Mouse (Mus musculus): ENCODE measurements around the gene Asb18. TPM values are rescaled to one million over a fixed set of nuclear protein-coding genes. Genes with fewer than 3 reads are reported as not detected.

The Asb18 gene
- not detected in 2 replicates for polyA plus RNA-seq (2015; fragmentation: Nextera tagmentation; extraction: Ambion mirVana)

DNA sequence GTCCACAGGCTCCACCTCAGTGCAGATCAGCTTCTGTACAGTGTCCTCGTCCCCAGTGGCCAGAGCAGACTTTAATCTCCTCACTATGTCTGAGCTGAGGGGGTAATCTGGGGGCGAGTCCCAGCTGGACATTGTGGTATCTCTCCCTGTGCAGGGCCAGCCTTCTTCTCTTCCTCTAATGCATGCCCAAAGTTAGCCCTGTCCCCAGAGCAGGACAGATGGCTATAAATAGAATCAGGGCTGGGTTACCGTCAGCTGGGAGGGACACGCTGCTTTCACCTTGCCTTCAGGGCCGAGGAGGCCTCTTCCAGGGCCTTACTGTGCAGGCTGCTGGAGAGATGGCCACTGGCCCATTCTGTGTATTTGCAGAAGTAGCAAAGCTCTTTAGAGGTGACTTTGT lies at the start of gene Asb18:
Gene Asb18 (minus strand): TSS at position 221 of the 400 bp plus-strand sequence.

DNA sequence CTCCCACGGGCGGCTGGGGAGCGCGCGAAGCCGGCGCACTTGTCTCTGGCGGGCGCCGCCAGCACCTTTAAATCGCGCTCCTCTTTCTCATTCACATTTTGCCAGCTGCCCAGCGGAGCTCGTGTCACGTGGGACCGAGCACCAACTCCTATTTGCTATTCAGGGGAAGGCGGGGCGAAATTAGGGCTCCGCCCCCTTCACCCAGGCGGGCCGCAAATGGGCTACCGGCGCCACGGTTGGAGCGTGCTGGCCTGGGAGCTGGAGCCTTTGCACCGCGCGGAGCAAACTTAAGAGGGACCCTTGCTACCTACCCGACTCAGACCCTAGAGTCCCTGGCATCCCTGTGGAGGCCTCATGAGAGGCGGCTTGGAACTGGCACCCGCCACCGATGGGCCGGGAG lies 83.3 kb downstream of the Asb18 start, which contains the start of gene Gbx2:
Gene Gbx2 (minus strand): TSS at position 60 of the 400 bp plus-strand sequence.

Other genes starting within 250 kb of the Asb18 start
- gene Gbx2, start 83.5 kb downstream of the Asb18 start, polyA plus RNA-seq (2015; fragmentation: Nextera tagmentation; extraction: Ambion mirVana) = 0.66 and 0.95 TPM in 2 replicates
- gene Iqca, start 138.7 kb upstream of the Asb18 start, polyA plus RNA-seq (2015; fragmentation: Nextera tagmentation; extraction: Ambion mirVana) = not detected in 2 replicates
- 4.4 and 5.6 TPM in 2 replicates for gene Ackr3, start 189.3 kb upstream of the Asb18 start, polyA plus RNA-seq (2015; fragmentation: Nextera tagmentation; extraction: Ambion mirVana)